Mouse (Mus musculus) lung, postnatal 14 days (tissue): ENCODE results near the gene Ceacam3.
"Not testable (repeated sequence)": the region's sequence is repeated elsewhere in the genome, so short reads cannot be mapped to it uniquely, and the experiment has no call there.

Source experiments
- DNase-seq: peaks from one replicate; pipeline ENCODE4 v3.0.0; 2021

Ceacam3 gene

DNA sequence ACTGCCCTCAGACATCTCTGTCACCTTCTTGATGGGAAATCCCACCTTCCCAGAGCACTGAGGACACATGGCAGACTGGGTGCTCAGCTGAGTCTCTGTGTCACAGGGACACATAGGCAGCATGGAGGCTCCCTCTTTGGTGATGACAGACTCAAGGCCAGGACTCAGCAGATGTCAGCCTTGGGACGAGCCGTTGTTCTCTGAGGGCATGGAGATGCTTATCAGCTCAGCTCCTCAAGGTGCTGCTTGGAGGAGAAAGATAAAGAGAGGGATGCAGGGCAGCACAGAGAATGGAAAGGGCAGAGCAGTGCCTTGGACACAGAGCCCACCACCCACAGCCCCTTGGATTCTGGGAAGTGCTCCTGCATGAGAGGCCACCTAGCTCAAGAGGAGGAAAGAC lies at the start of gene Ceacam3:
Gene Ceacam3 (plus strand): TSS at position 352 of the 400 bp plus-strand sequence.
- DNase-seq: no peak

DNA sequence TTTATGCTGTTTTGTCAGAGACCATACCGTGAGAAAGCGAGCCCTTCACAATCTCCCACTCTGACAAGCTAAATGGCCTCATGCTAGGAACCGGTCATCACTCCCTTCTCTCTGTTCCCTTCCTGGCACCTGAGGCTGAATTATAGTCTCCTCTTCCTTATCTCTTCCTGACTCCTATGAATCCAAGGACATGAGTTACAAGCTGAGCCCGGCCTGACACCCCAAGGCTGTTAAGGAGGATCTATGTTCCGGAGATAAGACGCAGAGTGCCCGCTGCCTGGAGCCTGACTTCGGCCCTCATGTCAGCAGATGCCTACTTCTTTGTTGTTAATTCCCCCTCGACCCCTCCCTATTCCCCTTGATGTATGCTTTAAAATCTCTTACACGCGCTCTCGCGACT lies 48.5 kb upstream of the Ceacam3 start:
- not testable (repeated sequence) for DNase-seq

DNA sequence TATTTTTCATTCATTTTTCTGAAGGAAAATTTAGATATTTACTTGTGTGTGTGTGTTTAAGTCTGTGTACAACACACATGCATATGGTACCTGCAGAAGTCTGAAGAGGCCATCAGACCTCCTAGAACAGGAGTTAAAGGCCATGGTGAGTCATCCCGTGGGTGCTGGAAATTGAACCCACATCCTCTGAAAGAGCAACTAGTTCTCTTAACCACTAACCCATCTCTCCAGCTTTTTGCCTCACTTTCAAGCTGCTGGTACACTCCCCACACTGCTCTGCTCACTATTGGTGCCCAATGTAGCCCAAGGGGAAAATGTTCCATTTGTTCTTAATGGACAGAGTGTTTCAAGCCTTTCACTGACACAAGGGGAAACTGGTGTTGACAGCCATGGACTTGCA lies 14.8 kb upstream of the Ceacam3 start:
- DNase-seq: no peak

DNA sequence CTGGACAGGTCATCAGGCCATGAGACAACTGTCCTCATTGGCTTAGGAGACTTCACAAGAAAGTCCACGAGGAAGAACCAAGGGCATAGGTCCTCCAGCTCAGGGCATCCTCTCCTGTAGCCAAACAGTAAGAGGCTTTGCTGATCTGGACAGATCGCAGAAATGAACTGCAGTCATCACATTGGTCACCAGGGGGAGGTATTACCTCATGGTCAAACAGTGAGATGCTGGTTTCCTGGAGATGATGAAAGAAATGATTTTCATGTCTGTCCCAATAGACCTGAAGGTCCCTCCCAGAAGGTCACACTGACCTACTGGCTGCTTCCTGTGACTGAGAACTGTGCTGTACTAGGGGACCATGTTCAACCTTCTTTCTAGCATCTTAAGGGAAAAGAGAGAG lies 5.6 kb downstream of the Ceacam3 start:
- DNase-seq: peak; percentile 32

- DNase-seq: no peak
Measured at GRCm38 (mm10) chr7:17156885-17157677, 7.0 kb downstream of the Ceacam3 start.

- DNase-seq: no peak
Measured at GRCm38 (mm10) chr7:17159011-17159410, 8.9 kb downstream of the Ceacam3 start.

DNA sequence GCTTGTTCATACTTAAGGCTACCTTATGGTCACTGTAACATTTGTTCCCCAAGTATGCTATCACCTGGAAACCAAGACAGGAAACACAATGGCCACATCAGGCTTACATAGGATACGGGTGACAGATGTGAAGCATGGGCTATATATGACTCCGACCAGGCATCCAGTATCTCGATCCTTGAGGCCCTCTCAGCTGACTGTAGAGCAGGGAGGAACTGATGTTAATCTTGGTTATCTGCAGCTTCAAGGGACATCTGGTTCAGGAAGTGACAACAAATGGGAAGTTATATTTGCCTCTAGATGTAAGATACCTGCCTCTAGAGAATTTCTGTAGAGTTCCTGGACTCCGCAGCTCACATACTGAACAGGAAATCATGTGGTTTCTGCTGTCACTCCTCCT lies 21.7 kb downstream of the Ceacam3 start:
- no peak for DNase-seq

DNA sequence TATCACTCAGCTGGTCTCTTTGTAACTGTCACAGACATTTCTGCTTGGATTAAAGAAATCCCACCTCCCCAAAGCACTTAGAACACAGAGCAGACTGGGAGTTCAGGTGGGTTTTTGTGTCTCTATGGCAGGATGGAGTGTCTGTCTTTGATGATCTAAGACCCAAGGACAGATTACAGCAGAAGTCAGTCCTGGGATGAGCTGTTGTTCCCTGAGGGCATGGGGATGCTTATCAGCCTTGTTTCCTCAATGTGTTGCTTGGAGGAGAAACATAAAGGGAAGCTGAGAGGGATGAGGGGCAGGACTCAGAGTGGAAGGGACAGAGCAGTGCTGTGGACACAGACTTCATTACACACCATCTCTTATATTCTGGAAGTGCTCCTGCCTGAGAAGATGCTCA lies 53.1 kb downstream of the Ceacam3 start, which contains the start of gene Psg29:
Gene Psg29 (plus strand): TSS at position 301 of the 400 bp plus-strand sequence.
- DNase-seq: no peak

- DNase-seq: no peak
Measured at GRCm38 (mm10) chr7:17205530-17206184, 55.6 kb downstream of the Ceacam3 start.
